In genomic region chr7:46181590-46181989, GRCm38 (mm10) we compare ENCODE assay signal across 9 mouse cellular contexts. TPM values are rescaled to one million over a fixed set of nuclear protein-coding genes. Genes with fewer than 3 reads are reported as not detected.
DNase-seq lines count a peak whose midpoint lies in the region; ATAC-seq and TF ChIP-seq lines count a peak whose summit lies in the region.
"Had no signal": no experiment of that assay in that cellular context is flagged by ENCODE, and none has a peak within 500 bp of the region (broad histone marks: within the 10 kb centered on the region; RNA-seq: fewer than 3 reads in every experiment).

No protein-coding gene starts in this region.

- H3K9me3 ChIP-seq in heart, postnatal 0 days (replicated peaks; ENCODE audit: control insufficient read depth, low read length): no peaks in the 10 kb centered on the region
- no peaks in the 10 kb centered on the region for H3K9me3 ChIP-seq in heart, embryonic 12.5 days (replicated peaks)
- H3K9me3 ChIP-seq: liver, embryonic 15.5 days had no signal

- TF ChIP-seq EP300 in heart, postnatal 0 days (IDR thresholded peaks at IDR 0.05; ENCODE audit: low read depth): no peak

- peak; percentile 96 for TF ChIP-seq CTCF in heart, postnatal 0 days (IDR thresholded peaks at IDR 0.05; ENCODE audit: low read depth)
- TF ChIP-seq CTCF in cortical plate, adult 2 months (IDR thresholded peaks at IDR 0.05; ENCODE audit: extremely low read depth, insufficient read depth, low read length): peak; percentile 93

- peaks cover 10% of the 10 kb centered on the region; the same call in 1 of the 2 replicates for H3K4me1 ChIP-seq in heart, postnatal 0 days (ENCODE audit: control insufficient read depth, insufficient read depth)
- H3K4me1 ChIP-seq in heart, embryonic 12.5 days (replicated peaks): peaks cover 10% of the 10 kb centered on the region
- H3K4me1 ChIP-seq in cortical plate, adult 2 months (ENCODE audit: control insufficient read depth, insufficient read depth, low read length): peaks cover 6% of the 10 kb centered on the region; the same call in 1 of the 2 replicates
- H3K4me1 ChIP-seq: liver, embryonic 15.5 days had no signal

- H3K4me2 ChIP-seq in heart, postnatal 0 days (ENCODE audit: low read depth, low read length): no peak overlapping the region
- no peak overlapping the region for H3K4me2 ChIP-seq in heart, embryonic 12.5 days
- H3K4me2 ChIP-seq: liver, embryonic 15.5 days had no signal

- H3K36me3 ChIP-seq in heart, postnatal 0 days (replicated peaks; ENCODE audit: control insufficient read depth, insufficient read depth, low read length): no peaks in the 10 kb centered on the region
- no peaks in the 10 kb centered on the region for H3K36me3 ChIP-seq in heart, embryonic 12.5 days
- H3K36me3 ChIP-seq in splenic B cell, adult 2 months (ENCODE audit: control insufficient read depth, insufficient read depth, low read length, poor library complexity, severe bottlenecking): no peaks in the 10 kb centered on the region
- H3K36me3 ChIP-seq: liver, embryonic 15.5 days had no signal

- no peak overlapping the region for H3K9ac ChIP-seq in heart, postnatal 0 days (replicated peaks; ENCODE audit: low read depth, low read length)
- H3K9ac ChIP-seq in heart, embryonic 12.5 days: no peak overlapping the region
- H3K9ac ChIP-seq: liver, embryonic 15.5 days had no signal

- 1% methylated on average over 3 of the region's 3 CpGs for WGBS in heart, postnatal 0 days
- 6% methylated on average over 3 of the region's 3 CpGs for WGBS in heart, embryonic 12.5 days
- WGBS in large intestine, adult 2 months: 2% methylated on average over 3 of the region's 3 CpGs

- no peak overlapping the region for H3K27ac ChIP-seq in heart, postnatal 0 days (ENCODE audit: low read depth)
- H3K27ac ChIP-seq in heart, embryonic 12.5 days (ENCODE audit: poor library complexity, severe bottlenecking): no peak overlapping the region
- no peak overlapping the region for H3K27ac ChIP-seq in cortical plate, adult 2 months (ENCODE audit: insufficient read depth, low read length)
- H3K27ac ChIP-seq: liver, embryonic 15.5 days had no signal

- intact Hi-C loops in heart, postnatal 36 days (cut with DNase I): loop anchor here (1.0 kb wide), 1 partner anchor 85 kb away; no protein-coding TSS in a partner anchor

- no peak for TF ChIP-seq POLR2A in cortical plate, adult 2 months (IDR thresholded peaks at IDR 0.05; ENCODE audit: extremely low read depth, insufficient read depth, low read length)

- peak; percentile 61 for DNase-seq in heart, postnatal 0 days (ENCODE audit: low spot score)
- peak; percentile 45 to 82 for DNase-seq in adrenal gland, adult (ENCODE audit: inconsistent age in 2 of 2, low spot score in 1 of 2)
- DNase-seq in heart, postnatal 36 days: peak; percentile 39 to 43
- peak; percentile 27 for DNase-seq in large intestine, adult 2 months (ENCODE audit: low read depth, low spot score)
- DNase-seq in mesoderm, embryonic 11.5 days (ENCODE audit: low read depth, low spot score): peak; percentile 79
- DNase-seq in splenic B cell, adult 2 months (ENCODE audit: low read depth, low spot score): peak; percentile 69

- ATAC-seq in heart, postnatal 0 days (ENCODE audit: insufficient read depth, low read depth): peak; percentile 61
- ATAC-seq in heart, embryonic 12.5 days (ENCODE audit: insufficient number of reproducible peaks, low FRiP score): no peak

- peaks cover 29% of the 10 kb centered on the region for H3K27me3 ChIP-seq in heart, postnatal 0 days (ENCODE audit: control insufficient read depth, insufficient read depth, low read length)
- peaks cover 69% of the 10 kb centered on the region for H3K27me3 ChIP-seq in heart, embryonic 12.5 days (replicated peaks)
- H3K27me3 ChIP-seq in splenic B cell, adult 2 months (ENCODE audit: control insufficient read depth, insufficient read depth, low read length, poor library complexity, severe bottlenecking): no peaks in the 10 kb centered on the region

- no peak overlapping the region for H3K4me3 ChIP-seq in heart, postnatal 0 days (ENCODE audit: low read depth, low read length)
- H3K4me3 ChIP-seq in heart, embryonic 12.5 days: no peak overlapping the region
- no peak overlapping the region for H3K4me3 ChIP-seq in cortical plate, adult 2 months (ENCODE audit: insufficient read depth, low read length)
- H3K4me3 ChIP-seq: liver, embryonic 15.5 days had no signal

RNA-seq across cellular contexts. Expression of gene Abcc8, which starts 1.8 kb away (rescaled TPM):
- 46.7 and 54.9 TPM in 2 replicates for total RNA-seq in heart, postnatal 0 days (2014; rRNA removed; ENCODE audit: low replicate concordance)
- polyA plus RNA-seq in heart, postnatal 0 days (2015; fragmentation: Nextera tagmentation; extraction: Ambion mirVana): 28.1 and 29.6 TPM in 2 replicates
- polyA plus RNA-seq in heart, embryonic 12.5 days (2016; fragmentation: Nextera tagmentation; extraction: Ambion mirVana): 6.2 and 7.0 TPM in 2 replicates
- 29.1 and 31.5 TPM in 2 replicates for polyA plus RNA-seq in cortical plate, adult 2 months (2012; rRNA removed)
- 10 to 100 TPM; 47.4 to 53.7 TPM for total RNA-seq in heart, postnatal 36 days (2021)
- polyA plus RNA-seq in large intestine, adult 2 months (2012; rRNA removed): 1.2 and 1.6 TPM in 2 replicates

RNA-seq across cellular contexts. Expression of gene Ush1c, which starts 56.7 kb away (rescaled TPM):
- 1.3 and 5.5 TPM in 2 replicates for total RNA-seq in heart, postnatal 0 days (2014; rRNA removed; ENCODE audit: low replicate concordance)
- 1.9 and 2.7 TPM in 2 replicates for polyA plus RNA-seq in heart, postnatal 0 days (2015; fragmentation: Nextera tagmentation; extraction: Ambion mirVana)
- 2.3 and 2.4 TPM in 2 replicates for polyA plus RNA-seq in heart, embryonic 12.5 days (2016; fragmentation: Nextera tagmentation; extraction: Ambion mirVana)
- 0.15 and 0.29 TPM in 2 replicates for polyA plus RNA-seq in cortical plate, adult 2 months (2012; rRNA removed)
- 1 to 10 TPM; 5.8 to 7.4 TPM for total RNA-seq in heart, postnatal 36 days (2021)
- polyA plus RNA-seq in large intestine, adult 2 months (2012; rRNA removed): 94.9 and 124 TPM in 2 replicates

RNA-seq across cellular contexts. Expression of gene Otog, which starts 59.2 kb away (rescaled TPM):
- not detected in 2 replicates for total RNA-seq in heart, postnatal 0 days (2014; rRNA removed; ENCODE audit: low replicate concordance)
- polyA plus RNA-seq in heart, postnatal 0 days (2015; fragmentation: Nextera tagmentation; extraction: Ambion mirVana): not detected in 2 replicates
- polyA plus RNA-seq in heart, embryonic 12.5 days (2016; fragmentation: Nextera tagmentation; extraction: Ambion mirVana): not detected in 2 replicates
- polyA plus RNA-seq in cortical plate, adult 2 months (2012; rRNA removed): 0.10 and 0.13 TPM in 2 replicates
- total RNA-seq in heart, postnatal 36 days (2021): under 1 TPM in 1 of 2 experiments, not detected in 1; 0.06 TPM
- polyA plus RNA-seq in large intestine, adult 2 months (2012; rRNA removed): 0.09 and 0.16 TPM in 2 replicates
- polyA plus RNA-seq: liver, embryonic 15.5 days had no signal

Comparison
In these comparisons a context has a peak if more than half of its experiments do, and no peak if none do; other contexts are left out.
1. DNase-seq: peak in every context shown above with its lines; median percentile 79 in mesoderm, embryonic 11.5 days; 69 in splenic B cell, adult 2 months; 64 in adrenal gland, adult; 61 in heart, postnatal 0 days; 41 in heart, postnatal 36 days; 27 in large intestine, adult 2 months.
2. RNA of gene Ush1c, which starts 56.7 kb away (polyA plus RNA-seq): 94.9 to 124 TPM in large intestine, adult 2 months; 1.9 to 2.7 TPM in heart, postnatal 0 days, 2.3 to 2.4 TPM in heart, embryonic 12.5 days and 0.15 to 0.29 TPM in cortical plate, adult 2 months; every median in the first group is over 10 times any median in the second.